Mouse (Mus musculus) liver, embryonic 16.5 days (tissue): Measurements from ENCODE around the gene Cmtm1. TPM values are rescaled to one million over a fixed set of nuclear protein-coding genes. Genes with fewer than 3 reads are reported as not detected.
"Not testable (repeated sequence)": the region's sequence is repeated elsewhere in the genome, so short reads cannot be mapped to it uniquely, and the experiment has no call there.

Experiments
- ATAC-seq: fragments of 200-750 bp; cut with Nextera tagmentation; 2 replicates; pipeline ENCODE4 v1.8.0; 2017; ENCODE audit warnings: low read depth, mild to moderate bottlenecking, moderate number of reproducible peaks, moderate library complexity
- H3K27ac ChIP-seq: fragments of 300-500 bp; sonication (generic); 2 replicates; pipeline ENCODE4 v1.5.1; 2014; ENCODE audit warnings: mild to moderate bottlenecking, low read length
- H3K27me3 ChIP-seq: fragments of 300-500 bp; sonication (generic); 2 replicates; pipeline ENCODE4 v1.6.1; 2014; ENCODE audit warnings: low read depth, low read length, mixed read lengths; ENCODE audit not compliant: control insufficient read depth, insufficient read depth
- H3K36me3 ChIP-seq: fragments of 300-500 bp; sonication (generic); 2 replicates; pipeline ENCODE4 v1.6.1; 2014; ENCODE audit warnings: mild to moderate bottlenecking; ENCODE audit not compliant: control insufficient read depth, insufficient read depth
- H3K4me1 ChIP-seq: fragments of 300-500 bp; sonication (generic); 2 replicates; pipeline ENCODE4 v1.6.1; 2014; ENCODE audit warnings: low read depth, low read length, mixed read lengths; ENCODE audit not compliant: control insufficient read depth
- H3K4me2 ChIP-seq: fragments of 300-500 bp; sonication (generic); 2 replicates; pipeline ENCODE4 v1.6.1; 2014; ENCODE audit warnings: low read depth, low read length, mixed read lengths
- H3K4me3 ChIP-seq: fragments of 300-500 bp; sonication (generic); 2 replicates; pipeline ENCODE4 v1.5.1; 2014; ENCODE audit warnings: low read depth, mild to moderate bottlenecking, low read length
- H3K9ac ChIP-seq: fragments of 300-500 bp; sonication (generic); 2 replicates; pipeline ENCODE4 v1.6.1; 2014; ENCODE audit warnings: low read depth, low read length
- H3K9me3 ChIP-seq: fragments of 300-500 bp; sonication (generic); replicated peaks from 2 replicates; pipeline ENCODE4 v1.6.1; 2016; ENCODE audit warnings: low read length; ENCODE audit not compliant: control insufficient read depth
- WGBS: fragments of 180-500 bp; shearing (Covaris S2); extraction: QIAGEN DNeasy Blood & Tissue Kit; methylation state at CpG from one replicate; pipeline ENCODE4 v1.1.7; 2014; ENCODE audit not compliant: insufficient replicate concordance; 5-methylcytosine and 5-hydroxymethylcytosine counted together
- polyA plus RNA-seq: library from polyadenylated mRNA; unstranded; fragments of >200 nt; fragmentation: Nextera tagmentation; extraction: Ambion mirVana; gene quantifications from 2 replicates; pipeline ENCODE4 v1.2.1, GENCODE M21; 2015

The Cmtm1 gene
- polyA plus RNA-seq, 1 experiment from 2014 or later: not detected

- H3K4me3 ChIP-seq, ATAC-seq, H3K4me1 ChIP-seq, H3K27ac ChIP-seq, H3K9me3 ChIP-seq, H3K36me3 ChIP-seq, H3K27me3 ChIP-seq, H3K4me2 ChIP-seq, H3K9ac ChIP-seq: not testable (repeated sequence)
- WGBS: 67% methylated on average over 4 of the region's 4 CpGs
Measured at GRCm38 (mm10) chr8:104302536-104302935, 7.4 kb downstream of the Cmtm1 start.

DNA sequence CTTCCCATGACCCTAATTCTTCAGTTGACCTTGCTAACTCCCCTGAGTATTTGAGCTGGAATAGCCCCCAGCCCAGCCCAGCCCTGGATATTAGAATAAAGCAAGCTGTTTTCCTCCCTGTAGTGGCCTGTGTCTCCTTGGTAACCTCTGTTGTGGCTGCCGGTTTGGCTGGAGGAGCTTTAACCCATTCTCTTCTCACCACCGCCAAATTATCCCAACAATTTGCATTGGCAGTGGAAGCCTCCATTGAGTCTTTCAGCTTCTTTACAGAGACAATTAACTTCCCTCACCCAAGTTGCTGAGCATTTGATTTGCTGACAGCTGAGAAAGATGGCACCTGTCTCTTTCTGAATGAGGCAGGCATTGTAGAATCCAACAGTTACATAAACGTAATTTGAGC lies 8.4 kb downstream of the Cmtm1 start:
- not testable (repeated sequence) for H3K9ac ChIP-seq, H3K9me3 ChIP-seq, H3K4me2 ChIP-seq, ATAC-seq, H3K36me3 ChIP-seq, H3K27me3 ChIP-seq, H3K4me3 ChIP-seq, H3K27ac ChIP-seq, H3K4me1 ChIP-seq
- WGBS: 42% methylated on average over 3 of the region's 3 CpGs

DNA sequence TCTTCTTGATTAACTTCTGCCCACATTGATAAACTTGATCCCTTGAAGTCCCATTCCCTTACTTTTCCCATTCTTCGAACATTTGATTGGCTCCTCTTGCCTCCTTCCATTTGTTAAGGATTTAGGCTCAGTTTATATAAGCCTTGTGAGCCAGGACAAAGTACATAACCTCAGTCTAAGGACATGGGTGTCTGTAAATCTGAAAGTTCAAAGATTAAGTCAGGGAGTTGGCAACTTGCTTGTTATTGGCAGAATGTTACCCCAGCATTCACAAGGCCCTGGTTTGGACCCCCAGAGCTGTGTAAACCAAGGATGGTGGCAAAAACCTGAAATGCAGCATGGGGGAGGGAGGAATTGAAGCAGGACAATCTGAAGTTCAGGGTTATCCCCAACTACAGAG lies 15.5 kb downstream of the Cmtm1 start:
- no peak for ATAC-seq
- no peaks in the 10 kb centered on the region for H3K9me3 ChIP-seq
- 57% methylated on average over 1 of the region's 1 CpGs for WGBS
- H3K36me3 ChIP-seq: no peaks in the 10 kb centered on the region
- no peaks in the 10 kb centered on the region for H3K4me1 ChIP-seq
- no peak overlapping the region for H3K4me2 ChIP-seq
- H3K27me3 ChIP-seq: no peaks in the 10 kb centered on the region
- no peak overlapping the region for H3K27ac ChIP-seq
- no peak overlapping the region for H3K4me3 ChIP-seq
- no peak overlapping the region for H3K9ac ChIP-seq

DNA sequence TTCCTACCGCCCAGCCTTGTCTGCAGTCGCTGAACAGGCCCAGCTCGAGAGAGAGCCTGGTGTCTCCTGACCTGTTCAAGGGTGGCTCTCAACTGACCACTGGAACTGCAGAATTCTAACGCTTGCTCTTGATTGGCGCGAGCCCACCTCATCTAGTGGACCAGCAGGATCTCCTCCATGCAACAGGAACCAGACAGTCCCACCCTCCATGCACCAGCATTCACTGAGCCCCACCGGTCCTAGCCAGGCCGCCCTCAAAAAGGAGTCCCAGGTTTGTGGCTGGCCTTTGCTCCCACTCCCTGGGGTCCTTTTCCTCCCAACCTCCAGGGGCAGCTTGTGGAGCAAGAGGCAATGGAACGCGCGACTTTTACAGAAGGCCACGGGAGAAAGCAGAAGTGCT lies 16.9 kb downstream of the Cmtm1 start, which contains the start of gene Cmtm2a:
Gene Cmtm2a (minus strand): TSS at position 101 of the 400 bp plus-strand sequence.
- not testable (repeated sequence) for H3K9ac ChIP-seq, H3K36me3 ChIP-seq, H3K27ac ChIP-seq, H3K9me3 ChIP-seq, H3K4me3 ChIP-seq, H3K4me2 ChIP-seq, ATAC-seq, H3K27me3 ChIP-seq, H3K4me1 ChIP-seq
- WGBS: 70% methylated on average over 12 of the region's 12 CpGs

DNA sequence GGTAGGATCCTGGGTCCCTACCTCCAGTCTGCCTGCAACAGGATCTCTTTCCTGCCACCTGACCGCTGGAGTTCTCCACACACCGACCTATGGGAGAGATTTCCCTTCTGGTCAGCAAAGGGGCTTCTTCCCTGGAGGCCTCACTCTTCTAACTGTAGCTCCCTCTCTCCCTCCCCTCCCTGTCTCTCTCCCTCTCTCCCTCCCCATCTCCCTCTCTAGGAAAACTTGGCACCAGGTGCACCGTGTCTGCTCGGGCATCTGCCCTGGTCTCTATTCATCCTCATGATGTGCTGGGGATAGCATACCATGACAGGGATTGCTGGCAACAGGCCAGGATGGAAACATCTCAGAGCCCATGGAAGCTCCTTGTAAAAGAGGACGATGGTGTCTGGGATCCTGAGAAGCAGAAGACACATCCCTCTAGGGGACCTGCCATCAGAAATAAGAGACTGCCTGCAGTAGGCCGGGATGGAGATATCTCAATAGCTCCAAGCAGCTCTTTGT lies 41.0 kb downstream of the Cmtm1 start:
- no peak for ATAC-seq
- Histone ChIP-seq H3K4me1 (no peaks in the 10 kb centered on the region), H3K36me3 (no peaks in the 10 kb centered on the region), H3K4me2 (no peak overlapping the region), H3K4me3 (no peak overlapping the region), H3K9ac (no peak overlapping the region), H3K27ac (no peak overlapping the region), H3K27me3 (no peaks in the 10 kb centered on the region), H3K9me3 (no peaks in the 10 kb centered on the region)
- WGBS: 79% methylated on average over 6 of the region's 6 CpGs

- H3K9ac ChIP-seq: no peak overlapping the region
- no peaks in the 10 kb centered on the region for H3K36me3 ChIP-seq
- no peak overlapping the region for H3K4me3 ChIP-seq
- no peak overlapping the region for H3K27ac ChIP-seq
- H3K4me2 ChIP-seq: no peak overlapping the region
- no peaks in the 10 kb centered on the region for H3K27me3 ChIP-seq
- no peaks in the 10 kb centered on the region for H3K4me1 ChIP-seq
- H3K9me3 ChIP-seq: no peaks in the 10 kb centered on the region
- no peak for ATAC-seq
Measured at GRCm38 (mm10) chr8:104268368-104268767, 41.6 kb downstream of the Cmtm1 start.

GRCm38 (mm10) chr8:104264271-104264935 lies 45.5 kb downstream of the Cmtm1 start:
- not testable (repeated sequence) for H3K4me3 ChIP-seq, ATAC-seq, H3K4me1 ChIP-seq, H3K9me3 ChIP-seq, H3K9ac ChIP-seq, H3K27me3 ChIP-seq, H3K4me2 ChIP-seq, H3K36me3 ChIP-seq, H3K27ac ChIP-seq
- 80% methylated on average over 22 of the region's 22 CpGs for WGBS

- not testable (repeated sequence) for H3K27ac ChIP-seq, H3K4me3 ChIP-seq, H3K4me2 ChIP-seq, H3K27me3 ChIP-seq, H3K9me3 ChIP-seq, H3K4me1 ChIP-seq, H3K9ac ChIP-seq, ATAC-seq, H3K36me3 ChIP-seq
- 76% methylated on average over 5 of the region's 5 CpGs for WGBS
Measured at GRCm38 (mm10) chr8:104261802-104262201, 48.1 kb downstream of the Cmtm1 start.

DNA sequence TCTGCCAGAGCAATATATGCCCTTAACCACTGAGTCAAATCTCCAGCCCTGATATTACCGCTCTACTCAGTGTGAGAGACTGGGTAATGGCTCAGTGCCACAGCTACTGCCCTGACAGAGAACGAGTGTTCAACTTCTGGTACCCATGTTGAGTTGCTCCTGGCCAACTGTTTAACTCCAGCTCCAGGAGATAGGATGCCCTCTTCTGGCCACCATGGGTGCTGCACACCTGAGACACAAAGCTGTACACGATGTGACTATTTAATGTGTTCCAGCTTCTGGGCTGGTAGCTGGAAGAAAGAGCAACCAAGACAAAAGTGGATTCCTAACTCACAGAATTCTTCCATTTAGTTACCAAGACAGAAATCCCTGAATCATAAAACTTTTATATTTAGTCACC lies 56.9 kb downstream of the Cmtm1 start:
- H3K4me3 ChIP-seq: no peak overlapping the region
- no peaks in the 10 kb centered on the region for H3K27me3 ChIP-seq
- H3K4me1 ChIP-seq: peaks cover 9% of the 10 kb centered on the region
- H3K36me3 ChIP-seq: peaks cover 5% of the 10 kb centered on the region
- 61% methylated on average over 3 of the region's 3 CpGs for WGBS
- H3K4me2 ChIP-seq: no peak overlapping the region
- ATAC-seq: no peak
- H3K27ac ChIP-seq: no peak overlapping the region
- no peak overlapping the region for H3K9ac ChIP-seq
- H3K9me3 ChIP-seq: no peaks in the 10 kb centered on the region
